Mouse (Mus musculus): ENCODE data around the gene Gatad2a. TPM values are rescaled to one million over a fixed set of nuclear protein-coding genes. Genes with fewer than 3 reads are reported as not detected.
"Not testable (repeated sequence)": the region's sequence is repeated elsewhere in the genome, so short reads cannot be mapped to it uniquely, and the experiment has no call there.

Gene Gatad2a
- polyA plus RNA-seq, 1 experiment from 2014 or later: 41.6 TPM

DNA sequence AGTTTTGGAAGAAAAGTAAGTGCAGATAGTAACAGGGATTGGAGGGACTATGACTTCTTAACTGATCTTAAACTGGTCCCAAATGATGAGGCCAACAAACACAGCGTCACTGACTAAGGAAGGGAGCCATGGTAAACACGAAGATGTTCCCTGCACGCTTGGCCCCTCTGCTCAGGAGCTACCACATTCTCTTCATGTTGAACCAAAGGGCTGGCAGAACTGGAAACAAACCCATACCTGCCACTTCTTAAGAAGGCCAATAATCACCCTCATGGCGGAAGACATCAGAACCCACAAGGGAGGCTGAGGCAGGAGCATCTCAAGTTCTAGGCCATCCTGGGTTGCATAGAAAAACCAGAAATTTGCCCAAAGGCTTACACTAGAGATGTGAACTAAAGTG lies 3.1 kb upstream of the Gatad2a start:
- ATAC-seq (ENCODE audit: low read depth): no peak
- 89% methylated on average over 4 of the region's 4 CpGs for WGBS
- Histone ChIP-seq H3K27ac (ENCODE audit: low read length) (no peak overlapping the region), H3K9ac (ENCODE audit: low read length) (no peak overlapping the region), H3K4me2 (ENCODE audit: low read depth, low read length) (no peak overlapping the region), H3K36me3 (ENCODE audit: control insufficient read depth, insufficient read depth, low read length) (no peaks in the 10 kb centered on the region), H3K9me3 (ENCODE audit: control insufficient read depth, low read length) (no peaks in the 10 kb centered on the region), H3K4me1 (replicated peaks; ENCODE audit: control insufficient read depth, insufficient read depth, low read length) (peaks cover 13% of the 10 kb centered on the region), H3K4me3 (ENCODE audit: low read length) (no peak overlapping the region), H3K27me3 (ENCODE audit: control insufficient read depth, insufficient read depth, low read depth, low read length) (no peaks in the 10 kb centered on the region)

DNA sequence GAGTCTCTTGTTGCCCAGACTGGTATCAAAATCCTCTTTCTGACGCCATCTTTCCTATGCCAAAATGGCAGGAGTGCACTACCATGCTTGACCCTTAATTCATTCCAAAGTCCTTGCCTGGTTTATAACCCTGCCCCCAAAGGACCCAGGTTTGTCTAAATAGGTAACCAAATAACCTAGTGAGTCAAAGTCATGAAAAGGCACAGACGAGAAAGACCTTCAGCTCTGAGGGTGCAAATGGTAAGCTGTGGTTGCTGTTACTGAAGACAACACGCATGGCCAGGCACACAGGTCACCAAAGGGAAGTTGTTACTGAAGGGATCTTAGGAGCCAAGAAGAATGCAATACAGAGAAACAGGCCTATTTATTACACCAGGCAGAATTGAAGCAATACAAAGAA lies 2.5 kb upstream of the Gatad2a start:
- Histone ChIP-seq H3K4me2 (ENCODE audit: low read depth, low read length) (no peak overlapping the region), H3K27me3 (ENCODE audit: control insufficient read depth, insufficient read depth, low read depth, low read length) (no peaks in the 10 kb centered on the region), H3K4me1 (replicated peaks; ENCODE audit: control insufficient read depth, insufficient read depth, low read length) (peaks cover 14% of the 10 kb centered on the region), H3K9me3 (ENCODE audit: control insufficient read depth, low read length) (no peaks in the 10 kb centered on the region), H3K9ac (ENCODE audit: low read length) (no peak overlapping the region), H3K36me3 (ENCODE audit: control insufficient read depth, insufficient read depth, low read length) (no peaks in the 10 kb centered on the region), H3K27ac (ENCODE audit: low read length) (no peak overlapping the region), H3K4me3 (ENCODE audit: low read length) (no peak overlapping the region)
- no peak for ATAC-seq (ENCODE audit: low read depth)
- 91% methylated on average over 3 of the region's 3 CpGs for whole genome bisulfite sequencing

DNA sequence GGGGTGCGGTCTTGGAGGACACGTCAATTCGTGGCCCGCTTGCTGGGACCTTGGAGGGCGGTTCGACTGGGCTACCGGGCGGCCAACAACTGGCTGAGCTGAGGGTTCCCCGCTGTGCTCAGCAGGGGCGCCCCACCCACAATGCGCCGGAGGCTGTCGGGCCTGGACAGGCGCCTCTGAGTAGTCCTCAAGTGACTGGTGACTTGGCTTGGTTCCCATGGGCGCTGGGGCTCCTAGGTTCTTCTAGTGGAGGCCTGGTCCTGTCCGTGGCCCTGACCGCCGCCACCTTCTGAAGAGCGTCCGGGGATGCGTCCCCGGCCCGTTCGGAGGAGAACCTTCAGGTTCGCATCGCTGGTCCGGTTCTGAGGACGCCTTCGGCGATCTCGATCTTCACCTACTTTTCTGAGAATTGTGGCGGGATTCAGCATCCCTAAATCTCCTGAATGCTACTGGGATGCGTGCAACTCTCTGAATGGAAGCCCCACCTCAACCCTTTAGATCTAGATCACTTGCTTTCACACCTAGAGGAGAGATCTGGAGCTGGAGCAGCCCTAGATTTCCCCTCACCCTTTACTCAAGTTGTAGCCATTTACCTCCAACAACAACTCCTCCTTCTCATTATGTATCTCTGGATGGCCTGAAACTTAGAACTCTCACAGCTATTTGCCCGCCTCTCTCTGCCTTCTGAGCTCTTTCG lies 553 bp upstream of the Gatad2a start:
- peak overlapping the region; percentile 93 for H3K27ac ChIP-seq (ENCODE audit: low read length)
- H3K27me3 ChIP-seq (ENCODE audit: control insufficient read depth, insufficient read depth, low read depth, low read length): no peaks in the 10 kb centered on the region
- H3K9me3 ChIP-seq (ENCODE audit: control insufficient read depth, low read length): no peaks in the 10 kb centered on the region
- peaks cover 14% of the 10 kb centered on the region for H3K4me1 ChIP-seq (replicated peaks; ENCODE audit: control insufficient read depth, insufficient read depth, low read length)
- H3K4me3 ChIP-seq (ENCODE audit: low read length): peak overlapping the region; percentile 67
- WGBS: 2% methylated on average over 35 of the region's 35 CpGs
- H3K36me3 ChIP-seq (ENCODE audit: control insufficient read depth, insufficient read depth, low read length): no peaks in the 10 kb centered on the region
- ATAC-seq (ENCODE audit: low read depth): no peak
- peak overlapping the region; percentile 91 for H3K9ac ChIP-seq (ENCODE audit: low read length)
- peak overlapping the region; percentile 80 for H3K4me2 ChIP-seq (ENCODE audit: low read depth, low read length)

GRCm38 (mm10) chr8:69995422-69995775 lies 785 bp downstream of the Gatad2a start:
- Histone ChIP-seq H3K27me3 (ENCODE audit: control insufficient read depth, insufficient read depth, low read depth, low read length) (no peaks in the 10 kb centered on the region), H3K4me3 (ENCODE audit: low read length) (peak overlapping the region; percentile 93), H3K4me2 (ENCODE audit: low read depth, low read length) (peak overlapping the region; percentile 87), H3K27ac (ENCODE audit: low read length) (peak overlapping the region; percentile 94), H3K9ac (ENCODE audit: low read length) (peak overlapping the region; percentile 86), H3K4me1 (replicated peaks; ENCODE audit: control insufficient read depth, insufficient read depth, low read length) (peaks cover 10% of the 10 kb centered on the region), H3K9me3 (ENCODE audit: control insufficient read depth, low read length) (no peaks in the 10 kb centered on the region), H3K36me3 (ENCODE audit: control insufficient read depth, insufficient read depth, low read length) (no peaks in the 10 kb centered on the region)
- under 1% methylated on average over 7 of the region's 7 CpGs for WGBS
- no peak for ATAC-seq (ENCODE audit: low read depth)

GRCm38 (mm10) chr8:69988936-69989335 lies 7.2 kb downstream of the Gatad2a start:
- not testable (repeated sequence) for H3K4me3 ChIP-seq (ENCODE audit: low read length); H3K9me3 ChIP-seq (ENCODE audit: control insufficient read depth, low read length); ATAC-seq (ENCODE audit: low read depth); H3K36me3 ChIP-seq (ENCODE audit: control insufficient read depth, insufficient read depth, low read length); H3K4me2 ChIP-seq (ENCODE audit: low read depth, low read length); H3K27ac ChIP-seq (ENCODE audit: low read length); H3K9ac ChIP-seq (ENCODE audit: low read length); H3K4me1 ChIP-seq (replicated peaks; ENCODE audit: control insufficient read depth, insufficient read depth, low read length); H3K27me3 ChIP-seq (ENCODE audit: control insufficient read depth, insufficient read depth, low read depth, low read length)
- WGBS: 92% methylated on average over 6 of the region's 7 CpGs

GRCm38 (mm10) chr8:69987744-69988143 lies 8.4 kb downstream of the Gatad2a start:
- H3K4me1 ChIP-seq (replicated peaks; ENCODE audit: control insufficient read depth, insufficient read depth, low read length): peaks cover 3% of the 10 kb centered on the region; the same call in 1 of the 2 replicates
- no peak overlapping the region for H3K4me3 ChIP-seq (ENCODE audit: low read length)
- ATAC-seq (ENCODE audit: low read depth): no peak
- H3K9ac ChIP-seq (ENCODE audit: low read length): no peak overlapping the region
- H3K27ac ChIP-seq (ENCODE audit: low read length): peak overlapping the region; percentile 59
- no peaks in the 10 kb centered on the region for H3K27me3 ChIP-seq (ENCODE audit: control insufficient read depth, insufficient read depth, low read depth, low read length)
- H3K36me3 ChIP-seq (ENCODE audit: control insufficient read depth, insufficient read depth, low read length): no peaks in the 10 kb centered on the region
- no peaks in the 10 kb centered on the region for H3K9me3 ChIP-seq (ENCODE audit: control insufficient read depth, low read length)
- H3K4me2 ChIP-seq (ENCODE audit: low read depth, low read length): no peak overlapping the region

GRCm38 (mm10) chr8:69984876-69985553 lies 11.2 kb downstream of the Gatad2a start:
- Histone ChIP-seq H3K27me3 (ENCODE audit: control insufficient read depth, insufficient read depth, low read depth, low read length) (no peaks in the 10 kb centered on the region), H3K9me3 (ENCODE audit: control insufficient read depth, low read length) (no peaks in the 10 kb centered on the region), H3K9ac (ENCODE audit: low read length) (no peak overlapping the region), H3K27ac (ENCODE audit: low read length) (0 out of 2 replicates have a peak overlapping the region, but pooled peaks have one; percentile 1), H3K4me2 (ENCODE audit: low read depth, low read length) (no peak overlapping the region), H3K4me1 (replicated peaks; ENCODE audit: control insufficient read depth, insufficient read depth, low read length) (peaks cover 3% of the 10 kb centered on the region; the same call in 1 of the 2 replicates), H3K36me3 (ENCODE audit: control insufficient read depth, insufficient read depth, low read length) (no peaks in the 10 kb centered on the region; the same call in 1 of the 2 replicates), H3K4me3 (ENCODE audit: low read length) (no peak overlapping the region)
- WGBS: 80% methylated on average over 2 of the region's 2 CpGs
- ATAC-seq (ENCODE audit: low read depth): no peak

GRCm38 (mm10) chr8:69978456-69978855 lies 17.7 kb downstream of the Gatad2a start:
- Histone ChIP-seq H3K9ac (ENCODE audit: low read length) (no peak overlapping the region), H3K4me1 (replicated peaks; ENCODE audit: control insufficient read depth, insufficient read depth, low read length) (peaks cover 6% of the 10 kb centered on the region), H3K9me3 (ENCODE audit: control insufficient read depth, low read length) (no peaks in the 10 kb centered on the region), H3K27me3 (ENCODE audit: control insufficient read depth, insufficient read depth, low read depth, low read length) (no peaks in the 10 kb centered on the region), H3K4me3 (ENCODE audit: low read length) (no peak overlapping the region), H3K36me3 (ENCODE audit: control insufficient read depth, insufficient read depth, low read length) (no peaks in the 10 kb centered on the region; the same call in 1 of the 2 replicates), H3K4me2 (ENCODE audit: low read depth, low read length) (no peak overlapping the region), H3K27ac (ENCODE audit: low read length) (no peak overlapping the region)
- no peak for ATAC-seq (ENCODE audit: low read depth)
- WGBS: 89% methylated on average over 4 of the region's 4 CpGs

- Histone ChIP-seq H3K9me3 (ENCODE audit: control insufficient read depth, low read length) (no peaks in the 10 kb centered on the region), H3K27ac (ENCODE audit: low read length) (peak overlapping the region; percentile 58), H3K4me3 (ENCODE audit: low read length) (peak overlapping the region; percentile 96), H3K36me3 (ENCODE audit: control insufficient read depth, insufficient read depth, low read length) (no peaks in the 10 kb centered on the region), H3K27me3 (ENCODE audit: control insufficient read depth, insufficient read depth, low read depth, low read length) (no peaks in the 10 kb centered on the region), H3K4me1 (replicated peaks; ENCODE audit: control insufficient read depth, insufficient read depth, low read length) (peaks cover 35% of the 10 kb centered on the region), H3K4me2 (ENCODE audit: low read depth, low read length) (peak overlapping the region; percentile 90), H3K9ac (ENCODE audit: low read length) (peak overlapping the region; percentile 96)
- WGBS: 36% methylated on average over 5 of the region's 5 CpGs
- no peak for ATAC-seq (ENCODE audit: low read depth)
Measured at GRCm38 (mm10) chr8:69974806-69975205, 21.4 kb downstream of the Gatad2a start.
